30 mouse cellular contexts compared by ENCODE assay signal in the genomic region with DNA sequence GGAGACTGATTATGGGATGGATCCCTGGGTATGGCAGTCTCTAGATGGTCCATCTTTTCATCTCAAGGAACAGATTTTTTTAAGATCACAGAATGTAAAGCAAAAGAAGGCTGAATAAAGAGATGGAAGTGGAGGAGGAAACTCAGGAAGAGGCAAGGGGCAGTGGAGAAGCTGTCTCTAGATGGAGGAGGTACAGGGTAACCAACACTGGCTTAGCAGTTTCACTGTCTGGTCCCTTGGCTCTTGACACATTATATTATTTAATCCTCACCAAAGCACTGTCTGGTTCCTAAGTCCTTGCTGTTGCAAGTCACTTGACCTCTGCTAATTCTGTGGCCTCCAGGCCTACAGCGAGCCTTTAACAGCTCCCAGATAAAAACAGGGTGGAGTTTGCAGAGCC.
"Had no signal": no experiment of that assay in that cellular context is flagged by ENCODE, and none has a peak within 500 bp of the region (broad histone marks: within the 10 kb centered on the region; RNA-seq: fewer than 3 reads in every experiment).

No protein-coding gene starts in this region.

- H3K4me3 ChIP-seq: limb, embryonic 10.5 days; limb, embryonic 12.5 days; limb, embryonic 13.5 days; limb, embryonic 15.5 days; liver, embryonic 12.5 days; liver, embryonic 13.5 days; liver, embryonic 15.5 days; lung, embryonic 15.5 days; megakaryocyte, embryonic 14.5 days; midbrain, embryonic 10.5 days; midbrain, embryonic 12.5 days; midbrain, embryonic 13.5 days; midbrain, embryonic 15.5 days; myocyte; neural tube, embryonic 12.5 days had no signal

- ATAC-seq: liver, embryonic 12.5 days; liver, postnatal 0 days; lung, postnatal 0 days; midbrain, embryonic 13.5 days; midbrain, embryonic 15.5 days; midbrain, embryonic 16.5 days had no signal

- H3K4me1 ChIP-seq: limb, embryonic 10.5 days; limb, embryonic 12.5 days; limb, embryonic 13.5 days; limb, embryonic 15.5 days; lung, embryonic 15.5 days; midbrain, embryonic 10.5 days; midbrain, embryonic 12.5 days; midbrain, embryonic 13.5 days; midbrain, embryonic 15.5 days; neural tube, embryonic 12.5 days had no signal

- H3K9me3 ChIP-seq: limb, embryonic 10.5 days; limb, embryonic 12.5 days; limb, embryonic 13.5 days; limb, embryonic 15.5 days; liver, embryonic 12.5 days; liver, embryonic 13.5 days; liver, embryonic 15.5 days; lung, embryonic 15.5 days; midbrain, embryonic 10.5 days; midbrain, embryonic 12.5 days; midbrain, embryonic 13.5 days; midbrain, embryonic 15.5 days; neural tube, embryonic 12.5 days had no signal

- H3K36me3 ChIP-seq: limb, embryonic 10.5 days; limb, embryonic 12.5 days; limb, embryonic 13.5 days; limb, embryonic 15.5 days; liver, embryonic 12.5 days; liver, embryonic 13.5 days; liver, embryonic 15.5 days; lung, embryonic 15.5 days; midbrain, embryonic 10.5 days; midbrain, embryonic 12.5 days; midbrain, embryonic 13.5 days; midbrain, embryonic 15.5 days; neural tube, embryonic 12.5 days had no signal

- H3K9ac ChIP-seq: limb, embryonic 12.5 days; limb, embryonic 13.5 days; limb, embryonic 15.5 days; liver, embryonic 12.5 days; liver, embryonic 13.5 days; liver, embryonic 14.5 days; liver, embryonic 15.5 days; liver, postnatal 0 days; lung, embryonic 14.5 days; lung, embryonic 15.5 days; midbrain, embryonic 12.5 days; midbrain, embryonic 13.5 days; midbrain, embryonic 15.5 days; neural tube, embryonic 12.5 days had no signal

- DNase-seq: left cerebral cortex, postnatal 4 days; liver; liver, embryonic 13.5 days; liver, postnatal 0 days; lung, adult 18-20 months; lung, adult 2 months; lung, embryonic 14.5 days; lung, postnatal 10 days; lung, postnatal 14 days; lung, postnatal 36 days; lung, postnatal 4 days had no signal

- H3K27ac ChIP-seq: limb, embryonic 10.5 days; limb, embryonic 12.5 days; limb, embryonic 13.5 days; limb, embryonic 15.5 days; liver, embryonic 12.5 days; liver, embryonic 13.5 days; liver, embryonic 14.5 days; liver, embryonic 15.5 days; lung, embryonic 15.5 days; macrophage; midbrain, embryonic 10.5 days; midbrain, embryonic 12.5 days; midbrain, embryonic 13.5 days; midbrain, embryonic 15.5 days; neural tube, embryonic 12.5 days had no signal

- H3K4me2 ChIP-seq: limb, embryonic 12.5 days; limb, embryonic 13.5 days; limb, embryonic 15.5 days; liver, embryonic 11.5 days; liver, embryonic 12.5 days; liver, embryonic 13.5 days; liver, embryonic 15.5 days; lung, embryonic 14.5 days; lung, embryonic 15.5 days; midbrain, embryonic 12.5 days; midbrain, embryonic 13.5 days; midbrain, embryonic 15.5 days; neural tube, embryonic 12.5 days had no signal

- H3K27me3 ChIP-seq: limb, embryonic 12.5 days; limb, embryonic 13.5 days; limb, embryonic 15.5 days; liver, embryonic 12.5 days; liver, embryonic 13.5 days; liver, embryonic 15.5 days; lung, embryonic 15.5 days; megakaryocyte, embryonic 14.5 days; midbrain, embryonic 12.5 days; midbrain, embryonic 13.5 days; midbrain, embryonic 15.5 days; neural tube, embryonic 12.5 days had no signal
